Mouse (Mus musculus) thymus, postnatal 0 days (tissue): ENCODE results near the gene Sf3a1. TPM values are rescaled to one million over a fixed set of nuclear protein-coding genes. Genes with fewer than 3 reads are reported as not detected.
A peak's percentile ranks its signal among the peaks of the same experiment; 100 is the strongest.
"Not testable (repeated sequence)": the region's sequence is repeated elsewhere in the genome, so short reads cannot be mapped to it uniquely, and the experiment has no call there.

Experiments
- DNase-seq: peaks from one replicate; pipeline ENCODE4 v3.0.0-alpha.2; 2015; ENCODE audit warnings: low spot score
- polyA plus RNA-seq: library from polyadenylated mRNA; unstranded; fragments of >200 nt; fragmentation: Nextera tagmentation; extraction: Ambion mirVana; gene quantifications from 2 replicates; pipeline ENCODE4 v1.2.1, GENCODE M21; 2015

Gene Sf3a1
- 35.4 and 42.0 TPM in 2 replicates for polyA plus RNA-seq

GRCm38 (mm10) chr11:4159808-4160708, at the start of gene Sf3a1, which contains the start of gene Ccdc157:
Gene Sf3a1 (plus strand): TSS chr11:4160350.
Gene Ccdc157 (minus strand): TSS chr11:4160293.
- peak; percentile 95 for DNase-seq

- no peak for DNase-seq
Observed at GRCm38 (mm10) chr11:4112033-4112432, 48.1 kb upstream of the Sf3a1 start.

GRCm38 (mm10) chr11:4112861-4113260, 47.3 kb upstream of the Sf3a1 start:
- DNase-seq, result no peak

GRCm38 (mm10) chr11:4113496-4113895, 46.7 kb upstream of the Sf3a1 start:
- no peak for DNase-seq

- DNase-seq, result no peak
Observed at GRCm38 (mm10) chr11:4113970-4114369, 46.2 kb upstream of the Sf3a1 start.

GRCm38 (mm10) chr11:4114541-4114940, 45.6 kb upstream of the Sf3a1 start:
- DNase-seq, result not testable (repeated sequence)

GRCm38 (mm10) chr11:4115407-4115806, 44.7 kb upstream of the Sf3a1 start:
- no peak for DNase-seq

GRCm38 (mm10) chr11:4116458-4117141, 43.5 kb upstream of the Sf3a1 start:
- no peak for DNase-seq

GRCm38 (mm10) chr11:4117372-4118071, 42.6 kb upstream of the Sf3a1 start:
- DNase-seq, result no peak

GRCm38 (mm10) chr11:4118081-4118921, 41.8 kb upstream of the Sf3a1 start:
- peak; percentile 9 for DNase-seq

GRCm38 (mm10) chr11:4119635-4120034, 40.5 kb upstream of the Sf3a1 start:
- no peak for DNase-seq

GRCm38 (mm10) chr11:4121691-4122090, 38.5 kb upstream of the Sf3a1 start:
- DNase-seq, result no peak

- DNase-seq, result no peak
Observed at GRCm38 (mm10) chr11:4122226-4122625, 37.9 kb upstream of the Sf3a1 start.

- DNase-seq, result peak; percentile 70
Observed at GRCm38 (mm10) chr11:4122742-4123579, 37.2 kb upstream of the Sf3a1 start, which contains the start of gene Sec14l2. Gene Sec14l2 (minus strand): TSS chr11:4123415.

- DNase-seq, result peak; percentile 51
Observed at GRCm38 (mm10) chr11:4123922-4124321, 36.2 kb upstream of the Sf3a1 start.

GRCm38 (mm10) chr11:4127059-4127458, 33.1 kb upstream of the Sf3a1 start:
- DNase-seq, result peak; percentile 8

- DNase-seq, result not testable (repeated sequence)
Observed at GRCm38 (mm10) chr11:4128461-4128860, 31.7 kb upstream of the Sf3a1 start.

GRCm38 (mm10) chr11:4133450-4133849, 26.7 kb upstream of the Sf3a1 start:
- peak; percentile 24 for DNase-seq

- DNase-seq, result no peak
Observed at GRCm38 (mm10) chr11:4134400-4134799, 25.8 kb upstream of the Sf3a1 start.
